Comparison of ENCODE assay signal across 15 mouse cellular contexts in genomic region chr7:144106352-144107011, GRCm38 (mm10).
A peak's percentile ranks its signal among the peaks of the same experiment; 100 is the strongest.
DNase-seq lines count a peak whose midpoint lies in the region; ATAC-seq and TF ChIP-seq lines count a peak whose summit lies in the region.
"Had no signal": no experiment of that assay in that cellular context is flagged by ENCODE, and none has a peak within 500 bp of the region (broad histone marks: within the 10 kb centered on the region; RNA-seq: fewer than 3 reads in every experiment).

No protein-coding gene starts in this region.

- no peak for TF ChIP-seq CTCF in ES-Bruce4 (IDR thresholded peaks at IDR 0.05; ENCODE audit: low read depth, low read length)
- no peak for TF ChIP-seq CTCF in brain, embryonic 14.5 days (IDR thresholded peaks at IDR 0.05; ENCODE audit: borderline replicate concordance, extremely low read depth, insufficient read depth, insufficient read length)
- TF ChIP-seq CTCF in stomach, postnatal 0 days (IDR thresholded peaks at IDR 0.05; ENCODE audit: low read depth): no peak

- 17% methylated on average over 9 of the region's 9 CpGs for WGBS in forebrain, embryonic 16.5 days
- WGBS in midbrain, embryonic 12.5 days: 8% methylated on average over 9 of the region's 9 CpGs
- WGBS in stomach, postnatal 0 days: 49% methylated on average over 9 of the region's 9 CpGs

- H3K4me3 ChIP-seq in ES-Bruce4 (ENCODE audit: low read depth, low read length): no peak overlapping the region
- no peak overlapping the region for H3K4me3 ChIP-seq in forebrain, embryonic 16.5 days (replicated peaks; ENCODE audit: low read length)
- no peak overlapping the region for H3K4me3 ChIP-seq in midbrain, embryonic 12.5 days
- H3K4me3 ChIP-seq in stomach, postnatal 0 days (ENCODE audit: low read depth, low read length): no peak overlapping the region
- H3K4me3 ChIP-seq: embryonic facial prominence, embryonic 12.5 days had no signal

- DNase-seq in brain, embryonic 14.5 days (ENCODE audit: low read depth): peak; percentile 81
- DNase-seq in testis, postnatal 10 days (ENCODE audit: low spot score): no peak
- DNase-seq in stomach, postnatal 0 days (ENCODE audit: low spot score): no peak
- DNase-seq in right cerebral cortex, adult 2 months (ENCODE audit: low spot score in 2 of 2): no peak
- DNase-seq in layer of hippocampus, postnatal 14 days (ENCODE audit: low spot score in 2 of 2): no peak
- DNase-seq: adrenal gland, postnatal 25 days; heart, adult 18-20 months; heart, postnatal 10 days; liver had no signal

- ATAC-seq in forebrain, embryonic 16.5 days: peak; percentile 55
- peak; percentile 87 for ATAC-seq in midbrain, embryonic 12.5 days (ENCODE audit: low FRiP score, low read depth)
- no peak for ATAC-seq in stomach, postnatal 0 days (ENCODE audit: low FRiP score, low TSS enrichment)
- ATAC-seq: CD4-positive, CD25-positive, alpha-beta regulatory T cell, adult 4 months; intestine, postnatal 0 days had no signal

- no peak overlapping the region for H3K4me2 ChIP-seq in forebrain, embryonic 16.5 days (ENCODE audit: low read length)
- H3K4me2 ChIP-seq in midbrain, embryonic 12.5 days (replicated peaks): peak overlapping the region; percentile 11; the same call in 1 of the 2 replicates
- H3K4me2 ChIP-seq in stomach, postnatal 0 days (replicated peaks; ENCODE audit: low read depth): no peak overlapping the region
- H3K4me2 ChIP-seq: embryonic facial prominence, embryonic 12.5 days had no signal

- H3K9me3 ChIP-seq in ES-Bruce4 (replicated peaks; ENCODE audit: control insufficient read depth, insufficient read depth, low read length, poor library complexity, severe bottlenecking): no peaks in the 10 kb centered on the region
- H3K9me3 ChIP-seq in forebrain, embryonic 16.5 days (ENCODE audit: control insufficient read depth, low read length): no peaks in the 10 kb centered on the region
- H3K9me3 ChIP-seq in midbrain, embryonic 12.5 days: 0 out of 2 replicates have a peak, but pooled peaks cover 4% of the 10 kb centered on the region
- no peaks in the 10 kb centered on the region for H3K9me3 ChIP-seq in stomach, postnatal 0 days (ENCODE audit: control insufficient read depth, low read length)
- H3K9me3 ChIP-seq: embryonic facial prominence, embryonic 12.5 days had no signal

- no peak for TF ChIP-seq POLR2A in ES-Bruce4 (IDR thresholded peaks at IDR 0.05; ENCODE audit: insufficient read depth, low read length)
- no peak for TF ChIP-seq POLR2A in brain, embryonic 14.5 days (IDR thresholded peaks at IDR 0.05; ENCODE audit: borderline replicate concordance, extremely low read depth, insufficient read depth, insufficient read length, poor library complexity, severe bottlenecking)

- H3K27me3 ChIP-seq in ES-Bruce4 (ENCODE audit: control insufficient read depth, insufficient read depth, low read length, poor library complexity, severe bottlenecking): no peaks in the 10 kb centered on the region
- no peaks in the 10 kb centered on the region for H3K27me3 ChIP-seq in forebrain, embryonic 16.5 days (replicated peaks; ENCODE audit: control insufficient read depth, insufficient read depth, low read length)
- H3K27me3 ChIP-seq in midbrain, embryonic 12.5 days: 0 out of 2 replicates have a peak, but pooled peaks cover 3% of the 10 kb centered on the region
- H3K27me3 ChIP-seq in stomach, postnatal 0 days (ENCODE audit: control insufficient read depth, insufficient read depth, low read length): no peaks in the 10 kb centered on the region
- H3K27me3 ChIP-seq: embryonic facial prominence, embryonic 12.5 days had no signal

- peak overlapping the region; percentile 58; the same call in 1 of the 2 replicates for H3K27ac ChIP-seq in ES-Bruce4 (ENCODE audit: insufficient read depth, low read length)
- H3K27ac ChIP-seq in forebrain, embryonic 16.5 days (ENCODE audit: low read length): no peak overlapping the region
- H3K27ac ChIP-seq in midbrain, embryonic 12.5 days (replicated peaks): peak overlapping the region; percentile 77
- no peak overlapping the region for H3K27ac ChIP-seq in stomach, postnatal 0 days (replicated peaks)
- H3K27ac ChIP-seq: embryonic facial prominence, embryonic 12.5 days had no signal

- H3K9ac ChIP-seq in ES-Bruce4 (ENCODE audit: low read depth, poor library complexity, severe bottlenecking): no peak overlapping the region
- H3K9ac ChIP-seq in forebrain, embryonic 16.5 days (replicated peaks; ENCODE audit: low read depth, low read length): no peak overlapping the region
- no peak overlapping the region for H3K9ac ChIP-seq in midbrain, embryonic 12.5 days (replicated peaks)
- H3K9ac ChIP-seq in stomach, postnatal 0 days (ENCODE audit: low read length): no peak overlapping the region
- H3K9ac ChIP-seq: embryonic facial prominence, embryonic 12.5 days had no signal

- H3K4me1 ChIP-seq in ES-Bruce4 (ENCODE audit: control insufficient read depth, insufficient read depth, low read length): peaks cover 7% of the 10 kb centered on the region
- peaks cover 11% of the 10 kb centered on the region for H3K4me1 ChIP-seq in forebrain, embryonic 16.5 days (replicated peaks; ENCODE audit: control insufficient read depth, insufficient read depth, low read length)
- peaks cover 41% of the 10 kb centered on the region for H3K4me1 ChIP-seq in midbrain, embryonic 12.5 days
- no peaks in the 10 kb centered on the region for H3K4me1 ChIP-seq in stomach, postnatal 0 days (replicated peaks; ENCODE audit: control insufficient read depth, insufficient read depth)
- H3K4me1 ChIP-seq: embryonic facial prominence, embryonic 12.5 days had no signal

- TF ChIP-seq EP300 in ES-Bruce4 (IDR thresholded peaks at IDR 0.05; ENCODE audit: insufficient read depth, low read depth, low read length): peak; percentile 43
- no peak for TF ChIP-seq EP300 in stomach, postnatal 0 days (optimal IDR thresholded peaks at IDR 0.05)

- H3K36me3 ChIP-seq in ES-Bruce4 (ENCODE audit: control insufficient read depth, insufficient read depth, low read length, poor library complexity, severe bottlenecking): no peaks in the 10 kb centered on the region
- no peaks in the 10 kb centered on the region for H3K36me3 ChIP-seq in forebrain, embryonic 16.5 days (ENCODE audit: control insufficient read depth, insufficient read depth)
- H3K36me3 ChIP-seq in midbrain, embryonic 12.5 days: no peaks in the 10 kb centered on the region
- H3K36me3 ChIP-seq in stomach, postnatal 0 days (ENCODE audit: control insufficient read depth, insufficient read depth, low read length): no peaks in the 10 kb centered on the region
- H3K36me3 ChIP-seq: embryonic facial prominence, embryonic 12.5 days had no signal

Comparison
In these comparisons a context has a peak if more than half of its experiments do, and no peak if none do; other contexts are left out.
1. H3K27ac ChIP-seq: peak in ES-Bruce4 (single experiment) and midbrain, embryonic 12.5 days (single experiment); none in forebrain, embryonic 16.5 days (single experiment) and stomach, postnatal 0 days (single experiment).